Mouse (Mus musculus) bone marrow macrophage, adult 2 months (primary cell): ENCODE data around the gene Wars.

Source experiments
- CTCF ChIP-seq: IDR thresholded peaks from 2 replicates; pipeline ENCODE4 v1.5.1; 2012; ENCODE audit warnings: low read depth, mild to moderate bottlenecking, low read length, moderate library complexity
- POLR2A ChIP-seq: IDR thresholded peaks from 2 replicates; pipeline ENCODE4 v1.6.1; 2012; ENCODE audit warnings: mild to moderate bottlenecking, low read depth, low read length, borderline replicate concordance

DNA sequence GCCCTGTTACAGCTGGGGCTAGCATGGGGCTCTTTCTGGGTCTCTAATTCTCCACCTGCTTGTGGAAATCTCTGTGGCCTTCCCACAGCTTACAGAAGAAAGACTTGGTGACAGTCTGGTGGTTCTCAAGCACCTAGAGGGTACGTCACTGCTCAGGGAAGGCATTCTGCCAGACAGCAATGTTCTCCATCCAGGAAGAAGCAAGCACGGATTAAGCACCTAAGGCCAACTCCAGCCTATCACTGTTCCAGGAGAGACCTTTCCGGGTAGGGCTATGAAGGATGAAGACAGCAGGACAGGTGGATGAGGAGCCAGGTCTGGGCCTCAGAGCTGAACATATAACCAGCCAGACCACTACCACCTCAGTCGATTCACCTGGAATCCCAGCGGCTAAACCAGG, 59.2 kb downstream of the Wars start:
- no peak for TF ChIP-seq POLR2A
- TF ChIP-seq CTCF, result no peak
